Mouse (Mus musculus): ENCODE data around the gene Zbtb8os.

Zbtb8os gene

GRCm38 (mm10) chr4:129376961-129377545, 41.6 kb downstream of the Zbtb8os start:
- peak; percentile 16 for DNase-seq (ENCODE audit: low read depth, low spot score)

GRCm38 (mm10) chr4:129377601-129378390, 42.3 kb downstream of the Zbtb8os start, which contains the start of gene Zbtb8a:
Zbtb8a (minus strand) TSS chr4:129378116.
- DNase-seq (ENCODE audit: low read depth, low spot score) = peak; percentile 43

GRCm38 (mm10) chr4:129379805-129380204, 44.3 kb downstream of the Zbtb8os start:
- DNase-seq (ENCODE audit: low read depth, low spot score) = no peak

GRCm38 (mm10) chr4:129381148-129381547, 45.7 kb downstream of the Zbtb8os start:
- DNase-seq (ENCODE audit: low read depth, low spot score) = no peak

GRCm38 (mm10) chr4:129382029-129382428, 46.5 kb downstream of the Zbtb8os start:
- no peak for DNase-seq (ENCODE audit: low read depth, low spot score)

- no peak for DNase-seq (ENCODE audit: low read depth, low spot score)
These were observed 47.0 kb downstream of the Zbtb8os start for GRCm38 (mm10) chr4:129382488-129382887.

- DNase-seq (ENCODE audit: low read depth, low spot score) = no peak
These were observed 48.1 kb downstream of the Zbtb8os start for GRCm38 (mm10) chr4:129383586-129383985.

GRCm38 (mm10) chr4:129384440-129384839, 48.9 kb downstream of the Zbtb8os start:
- DNase-seq (ENCODE audit: low read depth, low spot score) = no peak

GRCm38 (mm10) chr4:129385685-129386084, 50.2 kb downstream of the Zbtb8os start:
- DNase-seq (ENCODE audit: low read depth, low spot score) = no peak

GRCm38 (mm10) chr4:129386269-129386946, 50.9 kb downstream of the Zbtb8os start:
- no peak for DNase-seq (ENCODE audit: low read depth, low spot score)

GRCm38 (mm10) chr4:129386989-129387388, 51.5 kb downstream of the Zbtb8os start:
- no peak for DNase-seq (ENCODE audit: low read depth, low spot score)

GRCm38 (mm10) chr4:129388404-129388803, 52.9 kb downstream of the Zbtb8os start:
- DNase-seq (ENCODE audit: low read depth, low spot score) = no peak

- DNase-seq (ENCODE audit: low read depth, low spot score) = no peak
These were observed 54.8 kb downstream of the Zbtb8os start for GRCm38 (mm10) chr4:129390216-129390743.

- no peak for DNase-seq (ENCODE audit: low read depth, low spot score)
These were observed 55.6 kb downstream of the Zbtb8os start for GRCm38 (mm10) chr4:129390936-129391557.

- no peak for DNase-seq (ENCODE audit: low read depth, low spot score)
These were observed 58.8 kb downstream of the Zbtb8os start for GRCm38 (mm10) chr4:129394089-129394870.

GRCm38 (mm10) chr4:129396960-129397359, 61.5 kb downstream of the Zbtb8os start:
- no peak for DNase-seq (ENCODE audit: low read depth, low spot score)

- no peak for DNase-seq (ENCODE audit: low read depth, low spot score)
These were observed 64.3 kb downstream of the Zbtb8os start for GRCm38 (mm10) chr4:129399813-129400212.
